Mouse (Mus musculus) regulatory T cell (primary cell): ENCODE results near the gene Foxm1.

ENCODE experiments used
- in situ Hi-C: fragments of 300-600 bp; cut with MboI, MseI; formaldehyde crosslinking; loops from one replicate; pipeline ENCODE4 v1.15.1; 2025; ENCODE audit warnings: high pct_unique_total_duplicates

Gene Foxm1

DNA sequence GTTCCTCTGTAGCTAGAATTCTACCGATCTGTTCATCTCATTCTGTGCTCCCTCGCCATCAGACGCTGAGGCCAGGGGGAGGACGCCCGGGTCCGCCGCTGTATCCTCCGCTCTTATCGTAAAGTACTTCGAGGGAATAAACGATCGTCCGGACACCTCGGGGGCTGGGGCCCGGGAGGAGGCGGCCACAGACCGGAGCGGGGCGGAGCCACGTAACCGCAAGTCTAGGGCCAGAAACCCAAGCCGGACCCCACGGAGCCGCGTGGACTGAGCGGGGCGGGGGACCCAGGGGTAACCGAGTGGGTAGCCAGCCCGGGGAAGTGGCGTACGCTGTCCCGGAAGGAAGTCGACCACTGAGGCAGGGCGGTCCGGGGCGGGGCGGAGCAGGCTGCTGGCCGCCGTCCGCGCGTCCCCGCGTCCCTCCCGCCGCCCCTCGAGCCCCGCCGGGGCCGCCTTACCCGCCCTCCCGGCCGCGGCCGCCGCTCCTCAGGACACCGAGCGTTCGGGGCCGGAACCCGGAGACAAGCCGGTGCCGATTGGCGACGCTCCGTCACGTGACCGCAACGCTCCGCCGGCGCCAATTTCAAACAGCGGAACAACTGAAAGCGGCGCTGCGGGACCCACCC, at the start of gene Foxm1, which contains the start of gene Rhno1:
Gene Foxm1 (plus strand): TSS at position 587 of the 626 bp plus-strand sequence.
Gene Rhno1 (minus strand): TSS at position 531 of the 626 bp plus-strand sequence.
- in situ Hi-C loops = loop anchor here (5.0 kb wide), 1 partner anchor 50 kb away; no protein-coding TSS in a partner anchor

DNA sequence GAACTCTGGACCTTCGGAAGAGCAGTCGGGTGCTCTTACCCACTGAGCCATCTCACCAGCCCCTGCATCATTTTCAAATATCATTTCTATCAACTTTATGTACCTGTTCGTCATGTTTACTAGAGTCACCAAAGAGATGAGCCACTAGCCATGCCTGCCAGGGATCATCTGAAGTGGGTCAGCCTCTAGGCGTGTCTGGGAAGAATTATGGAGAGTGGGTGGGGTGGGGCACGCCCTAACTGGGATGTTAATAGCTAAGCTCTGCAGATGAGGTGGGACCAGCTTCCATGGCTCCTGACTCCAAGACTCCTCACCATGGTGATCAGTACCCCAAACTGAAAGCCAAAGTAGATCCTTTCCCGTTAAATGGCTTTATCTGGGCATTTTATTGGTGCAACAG, 48.0 kb upstream of the Foxm1 start:
- in situ Hi-C loops = no loop called here

GRCm38 (mm10) chr6:128315597-128315996, 47.2 kb upstream of the Foxm1 start:
- in situ Hi-C loops = no loop called here

DNA sequence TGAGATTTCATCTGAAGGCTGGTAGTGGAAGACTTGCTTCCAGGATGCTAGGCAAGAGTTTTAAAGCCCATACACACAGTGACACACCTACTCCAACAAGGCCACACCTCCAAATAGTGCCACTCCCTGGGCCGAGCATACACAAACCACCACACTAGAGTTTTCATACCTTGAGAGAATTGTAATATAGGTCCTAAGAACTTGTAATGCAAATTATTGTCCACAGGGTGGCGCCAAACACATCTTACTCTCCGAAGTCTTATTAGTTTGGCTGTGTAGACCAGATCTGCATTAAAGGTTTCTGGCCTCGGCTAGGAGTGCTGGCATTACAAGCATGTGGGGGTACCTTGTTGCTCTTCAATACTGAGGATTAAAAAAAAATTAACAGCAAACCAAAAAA, 44.5 kb upstream of the Foxm1 start:
- in situ Hi-C loops = no loop called here

- in situ Hi-C loops = no loop called here
These were observed 28.2 kb upstream of the Foxm1 start for GRCm38 (mm10) chr6:128334397-128335124.

GRCm38 (mm10) chr6:128337467-128337866, 25.3 kb upstream of the Foxm1 start:
- in situ Hi-C loops = no loop called here

GRCm38 (mm10) chr6:128338876-128339275, 23.9 kb upstream of the Foxm1 start:
- in situ Hi-C loops = no loop called here

GRCm38 (mm10) chr6:128341956-128342723, 20.6 kb upstream of the Foxm1 start:
- in situ Hi-C loops = no loop called here

DNA sequence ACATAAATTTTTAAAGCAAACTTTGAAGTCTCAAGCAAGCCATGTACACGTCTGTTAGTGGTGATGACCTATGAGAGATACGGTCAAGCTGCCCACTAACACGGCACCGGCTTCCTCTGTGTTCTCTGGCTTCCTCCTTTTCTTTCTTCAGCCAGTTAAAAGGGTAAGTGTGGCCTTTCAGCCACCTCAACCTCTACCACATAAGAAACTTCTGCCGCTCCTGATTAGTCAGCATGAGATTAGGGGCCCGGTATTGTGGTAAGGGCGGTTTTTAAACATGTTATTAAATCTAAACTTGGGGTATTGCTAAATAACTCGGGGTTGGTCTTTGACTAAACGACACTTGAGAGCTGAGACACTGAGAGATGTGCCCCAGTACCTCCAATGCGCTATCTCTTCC, 17.1 kb upstream of the Foxm1 start:
- in situ Hi-C loops = no loop called here

- in situ Hi-C loops = no loop called here
These were observed 16.0 kb upstream of the Foxm1 start for GRCm38 (mm10) chr6:128346782-128347181.

DNA sequence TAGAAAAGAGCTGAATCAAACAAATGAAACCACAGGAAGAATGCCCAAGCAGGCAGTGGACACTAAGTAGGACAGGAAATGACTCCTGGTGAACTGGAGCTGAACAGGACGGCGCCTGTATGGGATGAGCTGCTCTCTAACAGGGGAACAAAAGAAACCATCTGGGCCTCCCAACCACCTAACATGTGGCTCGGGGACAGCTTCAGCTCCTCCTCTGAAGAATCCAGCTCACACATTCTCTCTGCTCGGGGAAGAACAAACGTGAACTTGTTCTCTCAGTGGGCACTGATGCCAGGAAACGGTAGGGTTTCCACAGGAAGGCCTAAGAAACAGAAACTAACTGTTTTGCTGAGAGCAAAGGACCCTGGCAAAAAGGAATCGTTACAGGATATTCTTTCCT, 13.1 kb upstream of the Foxm1 start:
- in situ Hi-C loops = no loop called here

- in situ Hi-C loops = no loop called here
These were observed 8.6 kb upstream of the Foxm1 start for GRCm38 (mm10) chr6:128354140-128354539.

DNA sequence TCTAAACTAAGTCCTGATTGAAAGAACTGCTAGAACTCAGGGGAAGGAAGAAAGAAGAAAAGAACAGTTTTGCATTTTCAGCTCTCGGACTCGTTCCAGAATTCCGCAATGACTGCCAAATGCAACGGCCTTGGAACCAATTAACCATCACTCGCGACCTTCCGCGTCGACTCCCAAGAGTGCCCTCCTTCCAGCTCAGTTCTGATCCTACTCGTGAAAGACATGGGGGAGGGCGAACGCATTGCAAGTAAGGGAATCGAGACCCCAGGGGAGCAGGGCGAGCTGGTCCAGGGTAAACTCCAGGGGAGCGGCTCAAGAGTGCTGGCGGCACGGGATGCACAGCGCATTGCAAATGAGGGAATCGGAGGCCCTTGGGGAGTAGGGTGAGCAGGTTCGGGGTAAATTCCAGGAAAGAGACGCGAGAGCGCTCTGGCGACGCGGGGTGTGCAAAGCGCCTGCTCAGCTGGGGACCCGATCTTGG, 7.5 kb upstream of the Foxm1 start:
- in situ Hi-C loops = no loop called here

DNA sequence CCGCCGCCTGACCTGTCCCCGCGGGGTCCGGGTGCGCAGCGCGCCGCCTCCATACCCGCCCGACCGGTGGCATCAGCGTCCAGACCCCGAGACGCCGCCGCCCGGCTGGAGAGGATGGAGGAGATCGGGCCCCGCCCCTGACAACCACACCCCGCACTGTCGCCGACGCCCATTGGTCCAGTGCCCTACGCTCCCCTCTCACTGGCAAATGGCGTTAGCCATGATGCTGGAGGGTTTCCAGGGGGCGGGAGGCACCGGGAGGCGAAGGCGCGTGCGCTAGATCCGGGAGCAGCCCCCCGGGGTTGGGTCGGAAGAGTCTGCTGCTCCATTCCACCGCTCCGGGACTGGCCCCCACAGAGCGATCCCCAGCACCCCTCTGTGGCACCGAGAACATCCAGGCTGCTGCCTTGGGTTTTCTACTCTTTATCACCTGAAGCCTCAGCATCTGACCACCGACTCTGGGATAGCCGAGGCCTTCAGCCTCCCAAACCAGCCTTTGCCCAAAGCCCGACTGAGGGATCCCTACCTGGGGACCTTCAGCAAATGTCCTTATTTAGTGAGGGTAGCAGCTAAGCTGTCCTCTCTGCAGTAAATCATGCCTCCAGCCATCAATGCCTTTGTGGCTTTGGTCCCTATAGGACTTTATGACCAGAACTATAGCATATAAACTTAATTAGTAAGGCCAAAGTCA, 6.9 kb upstream of the Foxm1 start, which contains the start of gene Tulp3:
Gene Tulp3 (minus strand): TSS at position 126 of the 691 bp plus-strand sequence.
- in situ Hi-C loops = no loop called here

- in situ Hi-C loops = no loop called here
These were observed 3.8 kb upstream of the Foxm1 start for GRCm38 (mm10) chr6:128358999-128359398.

- in situ Hi-C loops = loop anchor here (5.0 kb wide), 1 partner anchor 50 kb away; no protein-coding TSS in a partner anchor
These were observed 866 bp upstream of the Foxm1 start for GRCm38 (mm10) chr6:128361901-128362300.

- in situ Hi-C loops = loop anchor here (5.0 kb wide), 1 partner anchor 49 kb away; no protein-coding TSS in a partner anchor
These were observed 449 bp downstream of the Foxm1 start for GRCm38 (mm10) chr6:128363007-128363825.

- in situ Hi-C loops = loop anchor here (5.0 kb wide), 1 partner anchor 48 kb away; no protein-coding TSS in a partner anchor
These were observed 2.0 kb downstream of the Foxm1 start for GRCm38 (mm10) chr6:128364721-128365120.

DNA sequence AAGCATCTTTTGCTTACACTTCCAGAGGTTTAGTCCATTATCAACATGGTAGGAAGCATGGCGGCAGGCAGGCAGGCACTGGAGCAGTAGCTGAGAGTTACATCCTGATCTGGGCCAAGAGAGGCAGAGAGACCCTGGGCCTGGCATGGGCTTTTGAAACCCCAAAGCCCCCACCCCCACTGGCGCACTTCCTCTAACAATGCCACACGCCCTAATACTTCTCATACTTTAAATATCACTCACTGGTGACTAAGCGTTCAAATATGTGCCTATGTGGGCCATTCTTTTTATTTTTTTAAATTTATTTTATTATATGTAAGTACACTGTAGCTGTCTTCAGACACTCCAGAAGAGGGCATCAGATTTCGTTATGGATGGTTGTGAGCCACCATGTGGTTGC, 3.7 kb downstream of the Foxm1 start:
- in situ Hi-C loops = no loop called here

GRCm38 (mm10) chr6:128370040-128370439, 7.3 kb downstream of the Foxm1 start:
- in situ Hi-C loops = no loop called here
